Mouse (Mus musculus): ENCODE results near the gene Prg3. TPM values are rescaled to one million over a fixed set of nuclear protein-coding genes. Genes with fewer than 3 reads are reported as not detected.

Prg3 gene
- polyA plus RNA-seq, 1 experiment = not detected

DNA sequence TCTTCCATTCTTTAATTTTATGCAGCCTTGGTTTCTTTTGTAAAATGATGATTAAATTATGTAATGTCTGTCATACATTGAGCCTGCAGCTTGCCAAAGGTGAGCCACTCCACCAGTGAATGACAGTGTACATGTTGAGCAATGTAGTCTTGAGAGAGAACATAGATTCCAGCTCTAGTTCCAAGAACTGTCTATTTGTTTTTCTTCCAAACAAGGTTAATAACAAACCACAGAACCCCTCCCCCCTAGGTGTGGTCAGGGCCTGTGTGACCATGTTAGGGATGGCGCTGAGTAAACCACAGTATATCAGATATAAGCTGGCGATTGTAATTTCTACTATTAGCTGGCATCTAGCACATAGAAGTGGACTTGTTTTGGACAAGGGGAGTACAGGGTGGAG is 8.4 kb downstream of the Prg3 start:
- Histone ChIP-seq H3K79me2 (ENCODE audit: control insufficient read depth, insufficient read depth) (no peaks in the 10 kb centered on the region), H3K4me3 (ENCODE audit: insufficient read depth, poor library complexity, severe bottlenecking) (no peak overlapping the region), H3K36me3 (ENCODE audit: control insufficient read depth, insufficient read depth) (no peaks in the 10 kb centered on the region), H3ac (ENCODE audit: control insufficient read depth, insufficient read length, low read depth) (no peak overlapping the region), H3K27me3 (ENCODE audit: control insufficient read depth, insufficient read depth, insufficient read length) (peaks cover 3% of the 10 kb centered on the region), H3K79me3 (ENCODE audit: low read depth) (no peaks in the 10 kb centered on the region)
- TF ChIP-seq MYOD1 (IDR thresholded peaks at IDR 0.05; ENCODE audit: control insufficient read depth, insufficient read length, low read depth) (no peak), MAX (IDR thresholded peaks at IDR 0.05) (no peak), MYOG (IDR thresholded peaks at IDR 0.05; ENCODE audit: control insufficient read depth, extremely low read depth, insufficient read length) (no peak), FOSL1 (IDR thresholded peaks at IDR 0.05; ENCODE audit: insufficient read depth, low read length, poor library complexity, severe bottlenecking) (no peak), CEBPB (IDR thresholded peaks at IDR 0.05; ENCODE audit: low read depth) (no peak), CTCF (IDR thresholded peaks at IDR 0.05; ENCODE audit: control insufficient read depth, insufficient read depth, insufficient read length) (no peak), USF1 (IDR thresholded peaks at IDR 0.05; ENCODE audit: low read depth) (no peak)

DNA sequence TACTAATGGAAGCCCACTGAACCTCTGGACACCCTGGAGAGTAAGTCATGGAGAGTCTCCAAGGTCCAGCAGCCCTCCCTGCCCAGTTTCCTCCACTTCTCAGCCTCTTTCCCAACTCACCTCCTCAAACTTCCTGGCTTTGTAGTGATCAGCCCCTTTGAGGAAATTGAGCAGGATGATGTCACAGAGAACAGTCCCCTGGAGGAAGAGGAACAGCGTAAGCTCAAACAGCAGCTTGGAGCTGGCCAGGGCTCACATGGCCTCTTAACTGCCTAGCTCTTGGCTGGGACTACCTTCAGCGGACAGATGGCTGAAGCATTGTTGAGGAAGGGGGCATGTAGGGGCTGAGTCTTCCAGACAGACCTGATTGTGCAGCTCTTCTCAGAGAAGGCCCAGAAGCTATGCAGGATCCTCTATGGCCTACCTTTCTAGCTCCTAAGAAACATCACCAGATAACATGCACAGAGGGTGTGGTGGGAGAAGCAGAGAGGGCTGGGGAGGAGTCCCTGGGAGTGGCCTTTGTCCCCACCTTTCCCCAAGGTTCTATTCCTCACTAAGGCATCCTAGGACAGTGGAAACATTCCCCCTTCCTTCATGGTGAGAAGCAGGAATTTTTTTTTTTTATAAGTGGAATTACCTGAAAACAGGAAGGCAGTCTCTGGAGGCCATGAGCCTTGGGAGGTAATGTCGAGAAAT is 11.6 kb downstream of the Prg3 start:
- TF ChIP-seq FOSL1 (IDR thresholded peaks at IDR 0.05; ENCODE audit: insufficient read depth, low read length, poor library complexity, severe bottlenecking) (no peak), CEBPB (IDR thresholded peaks at IDR 0.05; ENCODE audit: low read depth) (no peak), MAX (IDR thresholded peaks at IDR 0.05) (no peak), CTCF (IDR thresholded peaks at IDR 0.05; ENCODE audit: control insufficient read depth, insufficient read depth, insufficient read length) (no peak), USF1 (IDR thresholded peaks at IDR 0.05; ENCODE audit: low read depth) (no peak), MYOG (IDR thresholded peaks at IDR 0.05; ENCODE audit: control insufficient read depth, extremely low read depth, insufficient read length) (no peak), MYOD1 (IDR thresholded peaks at IDR 0.05; ENCODE audit: control insufficient read depth, insufficient read length, low read depth) (no peak)
- no peaks in the 10 kb centered on the region for H3K79me3 ChIP-seq (ENCODE audit: low read depth)
- no peak overlapping the region for H3ac ChIP-seq (ENCODE audit: control insufficient read depth, insufficient read length, low read depth)
- no peak overlapping the region for H3K4me3 ChIP-seq (ENCODE audit: insufficient read depth, poor library complexity, severe bottlenecking)
- H3K27me3 ChIP-seq (ENCODE audit: control insufficient read depth, insufficient read depth, insufficient read length) = no peaks in the 10 kb centered on the region
- no peaks in the 10 kb centered on the region for H3K36me3 ChIP-seq (ENCODE audit: control insufficient read depth, insufficient read depth)
- no peaks in the 10 kb centered on the region for H3K79me2 ChIP-seq (ENCODE audit: control insufficient read depth, insufficient read depth)

DNA sequence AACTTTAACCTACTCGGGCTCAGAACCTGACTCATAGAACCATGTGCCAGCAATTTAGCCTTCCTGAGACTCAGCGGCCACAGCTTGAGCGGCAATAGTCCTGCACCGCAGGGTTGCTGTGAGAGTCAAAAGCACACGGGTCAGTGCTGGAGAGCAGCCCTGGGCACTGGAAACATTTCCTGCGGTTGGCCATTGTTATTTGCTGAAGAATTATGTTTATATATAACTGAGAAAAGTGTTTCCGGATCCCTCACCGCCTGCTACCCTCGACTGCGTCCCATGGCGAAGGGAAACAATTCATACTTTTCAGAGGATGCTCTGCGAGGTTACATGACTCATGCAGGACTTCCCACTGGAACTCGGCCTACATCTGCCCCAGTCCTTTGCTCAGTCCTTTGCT is 13.5 kb downstream of the Prg3 start:
- Histone ChIP-seq H3K79me3 (ENCODE audit: low read depth) (no peaks in the 10 kb centered on the region), H3K36me3 (ENCODE audit: control insufficient read depth, insufficient read depth) (no peaks in the 10 kb centered on the region), H3K27me3 (ENCODE audit: control insufficient read depth, insufficient read depth, insufficient read length) (no peaks in the 10 kb centered on the region), H3K79me2 (ENCODE audit: control insufficient read depth, insufficient read depth) (no peaks in the 10 kb centered on the region), H3ac (ENCODE audit: control insufficient read depth, insufficient read length, low read depth) (no peak overlapping the region), H3K4me3 (ENCODE audit: insufficient read depth, poor library complexity, severe bottlenecking) (no peak overlapping the region)
- TF ChIP-seq CEBPB (IDR thresholded peaks at IDR 0.05; ENCODE audit: low read depth) (no peak), FOSL1 (IDR thresholded peaks at IDR 0.05; ENCODE audit: insufficient read depth, low read length, poor library complexity, severe bottlenecking) (peak; percentile 63), MAX (IDR thresholded peaks at IDR 0.05) (peak; percentile 54), CTCF (IDR thresholded peaks at IDR 0.05; ENCODE audit: control insufficient read depth, insufficient read depth, insufficient read length) (no peak)

DNA sequence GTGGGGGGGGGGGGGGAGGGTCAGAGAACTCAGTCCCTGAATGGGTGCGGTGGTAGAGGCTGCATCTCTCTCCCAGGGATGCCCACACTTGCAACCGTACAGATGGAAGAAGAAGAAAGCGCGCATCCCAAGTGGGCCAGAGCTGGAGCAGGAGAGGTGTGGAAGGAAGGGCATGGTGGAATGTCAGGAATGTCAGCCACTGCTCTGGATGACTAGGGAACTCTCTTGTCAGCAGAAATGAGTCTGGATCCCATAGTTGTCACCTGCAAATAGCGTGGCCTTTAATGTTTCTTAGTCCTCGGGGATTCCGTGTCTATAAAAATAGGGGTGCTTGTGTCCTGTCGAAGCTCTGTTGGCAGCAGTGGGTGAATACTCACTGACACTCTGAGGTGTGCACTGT is 14.6 kb downstream of the Prg3 start:
- Histone ChIP-seq H3K4me3 (ENCODE audit: insufficient read depth, poor library complexity, severe bottlenecking) (no peak overlapping the region), H3K36me3 (ENCODE audit: control insufficient read depth, insufficient read depth) (no peaks in the 10 kb centered on the region), H3K79me2 (ENCODE audit: control insufficient read depth, insufficient read depth) (no peaks in the 10 kb centered on the region), H3ac (ENCODE audit: control insufficient read depth, insufficient read length, low read depth) (no peak overlapping the region), H3K79me3 (ENCODE audit: low read depth) (no peaks in the 10 kb centered on the region), H3K27me3 (ENCODE audit: control insufficient read depth, insufficient read depth, insufficient read length) (no peaks in the 10 kb centered on the region)
- TF ChIP-seq MYOG (IDR thresholded peaks at IDR 0.05; ENCODE audit: control insufficient read depth, extremely low read depth, insufficient read length) (no peak), MYOD1 (IDR thresholded peaks at IDR 0.05; ENCODE audit: control insufficient read depth, insufficient read length, low read depth) (no peak), USF1 (IDR thresholded peaks at IDR 0.05; ENCODE audit: low read depth) (no peak), MAX (IDR thresholded peaks at IDR 0.05) (no peak), FOSL1 (IDR thresholded peaks at IDR 0.05; ENCODE audit: insufficient read depth, low read length, poor library complexity, severe bottlenecking) (no peak), CEBPB (IDR thresholded peaks at IDR 0.05; ENCODE audit: low read depth) (no peak), CTCF (IDR thresholded peaks at IDR 0.05; ENCODE audit: control insufficient read depth, insufficient read depth, insufficient read length) (no peak)

DNA sequence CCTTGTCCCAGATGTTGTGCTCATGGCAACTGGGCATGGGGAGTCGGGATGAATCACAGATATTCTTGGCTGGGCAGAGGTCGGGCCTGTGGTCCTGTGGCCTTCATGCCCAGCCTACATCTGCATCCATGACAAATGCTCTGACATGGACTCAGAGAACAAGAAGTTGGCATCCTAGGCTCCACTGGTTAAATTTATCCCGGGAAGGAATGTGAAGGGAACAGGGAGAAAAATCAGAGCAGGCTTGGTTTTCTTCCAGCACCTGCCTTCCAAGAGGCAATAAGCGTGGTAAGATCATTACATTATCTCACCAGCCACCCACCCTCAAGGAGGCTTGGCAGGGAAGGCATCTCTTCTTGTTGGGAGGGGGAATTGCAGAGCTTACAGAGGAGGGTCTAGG is 16.3 kb downstream of the Prg3 start:
- no peaks in the 10 kb centered on the region for H3K27me3 ChIP-seq (ENCODE audit: control insufficient read depth, insufficient read depth, insufficient read length)
- no peaks in the 10 kb centered on the region for H3K36me3 ChIP-seq (ENCODE audit: control insufficient read depth, insufficient read depth)
- no peaks in the 10 kb centered on the region for H3K79me2 ChIP-seq (ENCODE audit: control insufficient read depth, insufficient read depth)
- no peak for TF ChIP-seq USF1 (IDR thresholded peaks at IDR 0.05; ENCODE audit: low read depth)
- TF ChIP-seq CTCF (IDR thresholded peaks at IDR 0.05; ENCODE audit: control insufficient read depth, insufficient read depth, insufficient read length) = no peak
- TF ChIP-seq CEBPB (IDR thresholded peaks at IDR 0.05; ENCODE audit: low read depth) = no peak
- TF ChIP-seq MYOG (IDR thresholded peaks at IDR 0.05; ENCODE audit: control insufficient read depth, extremely low read depth, insufficient read length) = no peak
- no peak overlapping the region for H3K4me3 ChIP-seq (ENCODE audit: insufficient read depth, poor library complexity, severe bottlenecking)
- H3K79me3 ChIP-seq (ENCODE audit: low read depth) = no peaks in the 10 kb centered on the region
- no peak overlapping the region for H3ac ChIP-seq (ENCODE audit: control insufficient read depth, insufficient read length, low read depth)

GRCm38 (mm10) chr2:85006600-85006999 is 18.6 kb downstream of the Prg3 start:
- H3K4me3 ChIP-seq (ENCODE audit: insufficient read depth, poor library complexity, severe bottlenecking) = no peak overlapping the region
- no peak overlapping the region for H3ac ChIP-seq (ENCODE audit: control insufficient read depth, insufficient read length, low read depth)
- H3K27me3 ChIP-seq (ENCODE audit: control insufficient read depth, insufficient read depth, insufficient read length) = no peaks in the 10 kb centered on the region
- H3K36me3 ChIP-seq (ENCODE audit: control insufficient read depth, insufficient read depth) = no peaks in the 10 kb centered on the region
- no peaks in the 10 kb centered on the region for H3K79me3 ChIP-seq (ENCODE audit: low read depth)
- TF ChIP-seq CEBPB (IDR thresholded peaks at IDR 0.05; ENCODE audit: low read depth) (no peak), MYOD1 (IDR thresholded peaks at IDR 0.05; ENCODE audit: control insufficient read depth, insufficient read length, low read depth) (no peak), FOSL1 (IDR thresholded peaks at IDR 0.05; ENCODE audit: insufficient read depth, low read length, poor library complexity, severe bottlenecking) (no peak), USF1 (IDR thresholded peaks at IDR 0.05; ENCODE audit: low read depth) (no peak), MYOG (IDR thresholded peaks at IDR 0.05; ENCODE audit: control insufficient read depth, extremely low read depth, insufficient read length) (no peak), CTCF (IDR thresholded peaks at IDR 0.05; ENCODE audit: control insufficient read depth, insufficient read depth, insufficient read length) (no peak), MAX (IDR thresholded peaks at IDR 0.05) (no peak)
- H3K79me2 ChIP-seq (ENCODE audit: control insufficient read depth, insufficient read depth) = no peaks in the 10 kb centered on the region

Data from C2C12 (cell line).